Mouse (Mus musculus) embryonic fibroblast, embryonic 13.5 days (primary cell): ENCODE results near the gene Nemp1. TPM values are rescaled to one million over a fixed set of nuclear protein-coding genes. Genes with fewer than 3 reads are reported as not detected.

Experiments used
- H3K27ac ChIP-seq: 2 replicates; pipeline ENCODE4 v1.5.1; 2012; ENCODE audit warnings: low read length, control low read depth, inconsistent platforms; ENCODE audit not compliant: insufficient read depth
- H3K4me1 ChIP-seq: 2 replicates; pipeline ENCODE4 v1.6.1; 2011; ENCODE audit warnings: low read length; ENCODE audit not compliant: control insufficient read depth, insufficient read depth
- H3K4me3 ChIP-seq: 2 replicates; pipeline ENCODE4 v1.5.1; 2011; ENCODE audit warnings: mild to moderate bottlenecking, control low read depth, low read length; ENCODE audit not compliant: insufficient read depth
- CTCF ChIP-seq: IDR thresholded peaks from 2 replicates; pipeline ENCODE4 v1.5.1; 2011; ENCODE audit warnings: mild to moderate bottlenecking, control low read depth, low read length, moderate library complexity, borderline replicate concordance; ENCODE audit not compliant: insufficient read depth
- POLR2A ChIP-seq: IDR thresholded peaks from 2 replicates; pipeline ENCODE4 v1.6.1; 2011; ENCODE audit warnings: low read depth, mild to moderate bottlenecking, control low read depth, low read length, moderate library complexity
- polyA plus RNA-seq: library from polyadenylated mRNA; stranded (reverse); fragments of >200 nt; gene quantifications from 2 replicates; pipeline ENCODE4 v1.2.4, GENCODE M21; 2011; ENCODE audit warnings: low read depth; ENCODE audit not compliant: missing spikeins, insufficient read length

Gene Nemp1
- polyA plus RNA-seq, 1 experiment: 10.6 TPM

DNA sequence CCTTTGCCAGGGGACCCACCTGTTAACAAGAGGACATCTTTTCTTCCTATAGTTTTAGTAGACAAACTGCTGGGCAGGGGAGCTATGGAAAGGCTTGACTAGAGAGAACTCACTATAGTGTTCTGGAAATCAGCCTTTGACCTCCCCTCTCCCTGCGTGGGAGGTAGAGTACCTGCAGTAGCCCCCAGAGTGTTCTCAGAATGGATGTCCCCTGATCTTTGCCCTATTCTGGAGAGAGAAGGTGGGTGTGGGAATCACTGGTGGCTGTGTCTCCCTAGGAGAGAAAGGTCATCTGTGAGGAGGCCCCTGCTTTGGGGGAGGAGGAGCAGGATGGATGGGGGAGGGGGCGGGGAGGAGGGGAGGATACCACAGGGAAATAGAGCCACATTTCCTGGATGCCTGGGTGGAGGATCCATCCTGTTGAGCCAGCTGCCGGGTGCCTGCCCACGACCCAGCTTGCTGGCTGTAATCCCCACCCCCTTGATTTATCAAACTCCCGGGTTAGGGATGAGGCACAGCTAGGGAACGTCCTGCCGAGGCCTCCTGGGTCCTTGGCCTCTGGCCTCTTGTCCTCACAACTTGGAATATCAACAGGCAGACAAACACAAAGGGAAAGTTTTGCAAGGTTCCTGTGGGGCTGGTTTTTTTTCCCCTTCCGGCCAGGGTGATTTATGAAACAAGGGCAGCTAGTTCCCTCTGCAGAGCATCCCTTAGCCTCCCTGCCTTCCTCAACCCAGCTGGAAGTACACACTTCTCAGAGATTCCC is 82.3 kb downstream of the Nemp1 start:
- Histone ChIP-seq H3K27ac (no peak overlapping the region), H3K4me1 (no peaks in the 10 kb centered on the region), H3K4me3 (no peak overlapping the region)
- TF ChIP-seq POLR2A: no peak
- no peak for TF ChIP-seq CTCF

- no peak overlapping the region for H3K4me3 ChIP-seq
- no peak for TF ChIP-seq POLR2A
- TF ChIP-seq CTCF: no peak
- H3K4me1 ChIP-seq: no peaks in the 10 kb centered on the region
- no peak overlapping the region for H3K27ac ChIP-seq
Measured at GRCm38 (mm10) chr10:127750136-127750777, 83.6 kb downstream of the Nemp1 start.

Other genes with a start within 250 kb of the Nemp1 start
- gene Stac3, start 165.2 kb upstream of the Nemp1 start, polyA plus RNA-seq: 3.9 TPM in 2 replicates
- gene Ndufa4l2, start 151.9 kb upstream of the Nemp1 start, polyA plus RNA-seq: 1.4 and 3.4 TPM in 2 replicates
- 147 and 169 TPM in 2 replicates for gene Shmt2, start 144.5 kb upstream of the Nemp1 start, polyA plus RNA-seq
- 1.1 and 1.8 TPM in 2 replicates for gene Nxph4, start 132.3 kb upstream of the Nemp1 start, polyA plus RNA-seq
- gene Lrp1, start 45.8 kb upstream of the Nemp1 start, polyA plus RNA-seq: 387 and 453 TPM in 2 replicates
- 55.1 and 55.8 TPM in 2 replicates for gene Stat6, start 23.9 kb upstream of the Nemp1 start, polyA plus RNA-seq
- gene Nab2, start 1.7 kb downstream of the Nemp1 start, polyA plus RNA-seq: 69.7 and 77.8 TPM in 2 replicates
- 0.51 TPM in 1 of 2 replicates, not detected in the other for gene Myo1a, start 38.3 kb downstream of the Nemp1 start, polyA plus RNA-seq
- gene Tac2, start 57.6 kb downstream of the Nemp1 start, polyA plus RNA-seq: not detected in 2 replicates
- gene Zbtb39, start 72.6 kb downstream of the Nemp1 start, polyA plus RNA-seq: 5.4 and 5.8 TPM in 2 replicates
- not detected in 2 replicates for gene Gpr182, start 84.8 kb downstream of the Nemp1 start, polyA plus RNA-seq
- gene Rdh1, start 92.8 kb downstream of the Nemp1 start, polyA plus RNA-seq: 0.17 and 0.30 TPM in 2 replicates
- gene Rdh16f1, start 92.9 kb downstream of the Nemp1 start, polyA plus RNA-seq: not detected in 2 replicates
- gene Rdh9, start 109.5 kb downstream of the Nemp1 start, polyA plus RNA-seq: 0.76 and 0.78 TPM in 2 replicates
- 0.18 TPM in 1 of 2 replicates, not detected in the other for gene Rdh16, start 134.3 kb downstream of the Nemp1 start, polyA plus RNA-seq
- gene Rdh19, start 183.0 kb downstream of the Nemp1 start, polyA plus RNA-seq: not detected in 2 replicates
- gene Rdh16f2, start 199.6 kb downstream of the Nemp1 start, polyA plus RNA-seq: not detected in 2 replicates
- gene Rdh7, start 221.9 kb downstream of the Nemp1 start, polyA plus RNA-seq: not detected in 2 replicates
- not detected in 2 replicates for gene Sdr9c7, start 231.6 kb downstream of the Nemp1 start, polyA plus RNA-seq